Mouse (Mus musculus) left cerebral cortex, postnatal 25 days (tissue): ENCODE results near the gene BC025446. TPM values are rescaled to one million over a fixed set of nuclear protein-coding genes. Genes with fewer than 3 reads are reported as not detected.

Source experiments
- DNase-seq, 2 experiments: peaks; one replicate each; pipeline ENCODE4 v3.0.0; 2022; ENCODE audit warnings: low spot score in 2 of 2, mixed read lengths in 1 of 2
- intact Hi-C: fragments of 180-260 bp; cut with DNase I; formaldehyde crosslinking; loops from one replicate; pipeline ENCODE4 v1.15.1; 2025
- total RNA-seq, 2 experiments: library from RNA; stranded (reverse); gene quantifications; 2 replicates each; pipeline ENCODE4 v1.2.3; 2021

The BC025446 gene
- total RNA-seq, 2 experiments from 2014 or later, result not detected

GRCm38 (mm10) chr15:75271891-75272290 is 55.7 kb downstream of the BC025446 start:
- intact Hi-C loops, result no loop called here

More at GRCm38 (mm10) chr15:75271891-75272290, 55.7 kb downstream of the BC025446 start:
- no peak for DNase-seq

Other genes starting within 250 kb of the BC025446 start
- gene Ly6i, start 232.9 kb upstream of the BC025446 start, total RNA-seq, result not detected
- gene Ly6a, start 218.3 kb upstream of the BC025446 start, total RNA-seq, result 10 to 100 TPM; 20.1 to 26.6 TPM
- 10 to 100 TPM; 67.4 to 78.8 TPM for gene Ly6c1, start 167.5 kb upstream of the BC025446 start, total RNA-seq
- 1 to 10 TPM; 1.6 to 4.6 TPM for gene Ly6c2, start 104.4 kb upstream of the BC025446 start, total RNA-seq
- not detected for gene Ly6g, start 61.1 kb upstream of the BC025446 start, total RNA-seq
- not detected for gene Ly6f, start 52.0 kb downstream of the BC025446 start, total RNA-seq